Mouse (Mus musculus) CH12.LX (cell line): Measurements from ENCODE around the gene Gm10024. TPM values are rescaled to one million over a fixed set of nuclear protein-coding genes. Genes with fewer than 3 reads are reported as not detected.

Experiments used
- DNase-seq: peaks from one replicate; pipeline ENCODE4 v3.0.0-alpha.2; 2013; ENCODE audit errors: extremely low read depth
- H3K27ac ChIP-seq: 2 replicates; pipeline ENCODE4 v1.5.1; 2012; ENCODE audit warnings: low read depth, mild to moderate bottlenecking, control low read depth, moderate library complexity; ENCODE audit not compliant: insufficient read depth
- H3K27me3 ChIP-seq: replicated peaks from 2 replicates; pipeline ENCODE3; 2012; ENCODE audit warnings: inconsistent platforms
- H3K36me3 ChIP-seq, 2 experiments: replicated peaks in 1 of 2; 2 replicates each; pipeline versions ENCODE3 to v1.6.1; 2012; ENCODE audit warnings: inconsistent platforms in 1 of 2, low read length in 1 of 2, mild to moderate bottlenecking in 1 of 2, mixed read lengths in 1 of 2, moderate library complexity in 1 of 2; ENCODE audit not compliant: control insufficient read depth in 1 of 2, insufficient read depth in 1 of 2
- H3K4me1 ChIP-seq, 2 experiments: 2 replicates each; pipeline ENCODE4 v1.6.1; 2012; ENCODE audit warnings: inconsistent platforms in 1 of 2, moderate library complexity in 1 of 2; ENCODE audit not compliant: insufficient read depth in 2 of 2, control insufficient read depth in 1 of 2
- H3K4me2 ChIP-seq: 2 replicates; pipeline ENCODE4 v1.6.1; 2012; ENCODE audit warnings: low read depth, mild to moderate bottlenecking, control low read depth; ENCODE audit not compliant: poor library complexity, insufficient read depth, severe bottlenecking
- H3K4me3 ChIP-seq, 3 experiments: fragments of 150-350 bp in 1 of 3; sonication (generic) in 1 of 3; replicated peaks in 1 of 3; 2 replicates each; pipeline versions ENCODE3 to v1.5.1; 2011 to 2012; ENCODE audit warnings: low read depth in 2 of 3, low read length in 2 of 3, mild to moderate bottlenecking in 2 of 3, moderate library complexity in 2 of 3, control low read depth in 1 of 3, improper control_type of control experiment in 1 of 3, inconsistent platforms in 1 of 3, mixed read lengths in 1 of 3; ENCODE audit not compliant: poor library complexity in 1 of 3
- H3K79me2 ChIP-seq: replicated peaks from 2 replicates; pipeline ENCODE4 v1.6.1; 2012; ENCODE audit warnings: mild to moderate bottlenecking, moderate library complexity; ENCODE audit not compliant: control insufficient read depth, poor library complexity, insufficient read depth, severe bottlenecking; ENCODE audit errors: extremely low read depth
- H3K9ac ChIP-seq: 2 replicates; pipeline ENCODE4 v1.6.1; 2012; ENCODE audit warnings: low read depth, mild to moderate bottlenecking, control low read depth, moderate library complexity; ENCODE audit not compliant: insufficient read depth
- H3K9me3 ChIP-seq: replicated peaks from 2 replicates; pipeline ENCODE3; 2012; ENCODE audit warnings: low read length, inconsistent platforms, mixed read lengths
- BHLHE40 ChIP-seq: IDR thresholded peaks from 2 replicates; pipeline ENCODE4 v1.6.1; 2011; ENCODE audit warnings: mild to moderate bottlenecking, low read depth, low read length, improper control_type of control experiment
- CHD1 ChIP-seq: IDR thresholded peaks from 2 replicates; pipeline ENCODE4 v1.6.1; 2012; ENCODE audit warnings: low read depth, low read length, improper control_type of control experiment, inconsistent platforms
- CHD2 ChIP-seq: IDR thresholded peaks from 2 replicates; pipeline ENCODE4 v1.6.1; 2011; ENCODE audit warnings: low read length, improper control_type of control experiment
- CTCF ChIP-seq, 2 experiments: IDR thresholded peaks in 1 of 2; conservative IDR thresholded peaks in 1 of 2; 2 replicates each; pipeline ENCODE4 v1.5.1; 2011 to 2012; ENCODE audit warnings: low read depth in 2 of 2, low read length in 2 of 2, improper control_type of control experiment in 1 of 2, inconsistent platforms in 1 of 2, mild to moderate bottlenecking in 1 of 2, moderate library complexity in 1 of 2
- ELF1 ChIP-seq: IDR thresholded peaks from 2 replicates; pipeline ENCODE4 v1.6.1; 2014; ENCODE audit warnings: low read depth, mild to moderate bottlenecking, inconsistent platforms, low read length, improper control_type of control experiment
- EP300 ChIP-seq: IDR thresholded peaks from 2 replicates; pipeline ENCODE4 v1.6.1; 2011; ENCODE audit warnings: low read length, improper control_type of control experiment
- ETS1 ChIP-seq: conservative IDR thresholded peaks from 2 replicates; pipeline ENCODE4 v1.6.1; 2012; ENCODE audit warnings: low read depth, mild to moderate bottlenecking, inconsistent platforms, low read length, improper control_type of control experiment, moderate library complexity
- HCFC1 ChIP-seq: IDR thresholded peaks from 2 replicates; pipeline ENCODE4 v1.6.1; 2012; ENCODE audit warnings: low read depth, mild to moderate bottlenecking, inconsistent platforms, low read length, improper control_type of control experiment
- IRF4 ChIP-seq: IDR thresholded peaks from 2 replicates; pipeline ENCODE4 v1.6.1; 2014; ENCODE audit warnings: low read depth, mild to moderate bottlenecking, inconsistent platforms, low read length, improper control_type of control experiment
- JUN ChIP-seq: IDR thresholded peaks from 2 replicates; pipeline ENCODE4 v1.6.1; 2011; ENCODE audit warnings: low read depth, mild to moderate bottlenecking, low read length, improper control_type of control experiment, moderate library complexity; ENCODE audit not compliant: insufficient read depth
- JUND ChIP-seq: conservative IDR thresholded peaks from 2 replicates; pipeline ENCODE4 v1.6.1; 2011; ENCODE audit warnings: low read depth, low read length, improper control_type of control experiment
- KAT2A ChIP-seq: IDR thresholded peaks from 2 replicates; pipeline ENCODE4 v1.6.1; 2012; ENCODE audit warnings: low read length, improper control_type of control experiment, inconsistent platforms; ENCODE audit not compliant: insufficient replicate concordance
- MAX ChIP-seq: IDR thresholded peaks from 2 replicates; pipeline ENCODE4 v1.6.1; 2011; ENCODE audit warnings: low read length, improper control_type of control experiment
- MAZ ChIP-seq: IDR thresholded peaks from 2 replicates; pipeline ENCODE4 v1.6.1; 2012; ENCODE audit warnings: low read depth, mild to moderate bottlenecking, inconsistent platforms, low read length, improper control_type of control experiment, moderate library complexity
- MXI1 ChIP-seq: IDR thresholded peaks from 2 replicates; pipeline ENCODE4 v1.6.1; 2011; ENCODE audit warnings: mild to moderate bottlenecking, low read depth, low read length, improper control_type of control experiment
- MYC ChIP-seq: IDR thresholded peaks from 2 replicates; pipeline ENCODE4 v1.6.1; 2011; ENCODE audit warnings: low read depth, mild to moderate bottlenecking, improper control_type of control experiment, low read length
- NELFE ChIP-seq: IDR thresholded peaks from 2 replicates; pipeline ENCODE4 v1.6.1; 2011; ENCODE audit warnings: low read depth, low read length, improper control_type of control experiment
- NRF1 ChIP-seq: IDR thresholded peaks from 2 replicates; pipeline ENCODE4 v1.6.1; 2014; ENCODE audit warnings: low read depth, mild to moderate bottlenecking, inconsistent platforms, low read length, improper control_type of control experiment, moderate library complexity
- PAX5 ChIP-seq: IDR thresholded peaks from 2 replicates; pipeline ENCODE4 v1.6.1; 2012; ENCODE audit warnings: low read length, inconsistent platforms, mixed read lengths
- RAD21 ChIP-seq: IDR thresholded peaks from 2 replicates; pipeline ENCODE4 v1.6.1; 2011; ENCODE audit warnings: low read depth, mild to moderate bottlenecking, low read length, improper control_type of control experiment, moderate library complexity
- RCOR1 ChIP-seq: conservative IDR thresholded peaks from 2 replicates; pipeline ENCODE4 v1.6.1; 2012; ENCODE audit warnings: low read depth, mild to moderate bottlenecking, inconsistent platforms, low read length, improper control_type of control experiment
- SIN3A ChIP-seq: IDR thresholded peaks from 2 replicates; pipeline ENCODE4 v1.6.1; 2012; ENCODE audit warnings: low read length, improper control_type of control experiment, inconsistent platforms
- TCF12 ChIP-seq: IDR thresholded peaks from 2 replicates; pipeline ENCODE4 v1.6.1; 2014; ENCODE audit warnings: low read depth, mild to moderate bottlenecking, inconsistent platforms, low read length, improper control_type of control experiment
- USF2 ChIP-seq: conservative IDR thresholded peaks from 2 replicates; pipeline ENCODE4 v1.6.1; 2011; ENCODE audit warnings: low read depth, low read length, improper control_type of control experiment
- ZKSCAN1 ChIP-seq: IDR thresholded peaks from 2 replicates; pipeline ENCODE4 v1.6.1; 2012; ENCODE audit warnings: low read depth, inconsistent platforms, low read length, improper control_type of control experiment, borderline replicate concordance
- ZMIZ1 ChIP-seq: IDR thresholded peaks from 2 replicates; pipeline ENCODE4 v1.6.1; 2012; ENCODE audit warnings: low read depth, mild to moderate bottlenecking, inconsistent platforms, low read length, improper control_type of control experiment
- dilution Hi-C: fragments of 300-500 bp; cut with MboI; formaldehyde crosslinking; loops from 2 replicates; pipeline ENCODE4 v1.14.3; 2020; ENCODE audit warnings: low sequenced_read_pairs; ENCODE audit not compliant: extremely low pct_unique_long_range_greater_than_20kb, extremely low pct_ligation_motif_present
- in situ Hi-C: fragments of 300-500 bp; cut with MboI; formaldehyde crosslinking; loops from 3 replicates; pipeline ENCODE4 v1.14.3; 2019; ENCODE audit warnings: low sequenced_read_pairs, low pct_ligation_motif_present, low pct_unique_long_range_greater_than_20kb, mixed read lengths
- polyA plus RNA-seq: library from polyadenylated mRNA; unstranded; fragments of >175 nt; gene quantifications from 2 replicates; pipeline ENCODE4 v1.2.1, GENCODE M21; 2012; ENCODE audit warnings: low read depth; ENCODE audit not compliant: insufficient read length
- total RNA-seq, 2 experiments: library from RNA; depleted of rRNA; stranded (reverse); fragments of 300-350 nt in 1 of 2; fragments of >200 nt in 1 of 2; gene quantifications; 2 replicates each; pipeline ENCODE4 v1.2.3; 2012 to 2014

Gm10024 gene
- total and polyA plus RNA-seq, 3 experiments, result not detected

- H3K4me2 ChIP-seq, result no peak overlapping the region
- in situ Hi-C loops, result no loop called here
Measured at GRCm38 (mm10) chr10:77671519-77671918, 39.7 kb upstream of the Gm10024 start.

DNA sequence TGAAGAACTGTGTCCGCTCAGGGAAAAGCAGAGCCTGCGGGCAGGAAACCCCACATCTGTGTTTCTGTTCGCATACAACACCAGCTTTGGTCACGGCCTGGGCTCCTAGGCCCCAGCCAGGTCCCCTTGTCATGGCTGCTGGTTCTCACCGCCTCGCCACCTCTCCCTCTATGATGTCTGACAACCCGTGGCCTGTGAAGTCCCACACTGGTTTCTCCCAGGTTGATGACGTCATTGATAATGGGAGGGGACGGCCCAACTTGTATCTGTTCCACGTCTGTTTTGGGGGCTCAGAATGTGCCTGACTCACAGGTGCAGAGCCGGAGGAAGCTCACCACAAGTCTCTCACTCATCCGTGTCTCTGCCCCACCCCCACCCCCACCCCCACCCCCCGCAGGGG lies 37.5 kb upstream of the Gm10024 start:
- Histone ChIP-seq H3K9ac (no peak overlapping the region), H3K4me1 (peaks cover 35 to 80% of the 10 kb centered on the region in 2 experiments), H3K9me3 (peaks cover 3% of the 10 kb centered on the region), H3K4me2 (peak overlapping the region; percentile 54), H3K4me3 (peak overlapping the region in 1 of 3 experiments; percentile 12), H3K79me2 (no peaks in the 10 kb centered on the region), H3K27ac (peak overlapping the region; percentile 20; the same call in 1 of the 2 replicates), H3K27me3 (peaks cover 32% of the 10 kb centered on the region), H3K36me3 (no peaks in the 10 kb centered on the region)
- dilution Hi-C loops (no loop called here), in situ Hi-C loops (no loop called here)
- peak; percentile 56 for TF ChIP-seq JUN
- no peak for TF ChIP-seq SIN3A
- no peak for TF ChIP-seq NRF1
- TF ChIP-seq KAT2A, result no peak
- TF ChIP-seq PAX5, result no peak
- TF ChIP-seq CTCF (conservative IDR thresholded peaks at IDR 0.05 in 1 of 2, IDR thresholded peaks at IDR 0.05 in 1 of 2; ENCODE audit: low read depth in 2 of 2, low read length in 2 of 2), result no peak
- peak; percentile 70; the same call in 1 of the 2 replicates for TF ChIP-seq MAZ
- TF ChIP-seq IRF4, result peak; percentile 85
- TF ChIP-seq RCOR1, result no peak
- no peak for TF ChIP-seq HCFC1
- no peak for TF ChIP-seq CHD1
- TF ChIP-seq TCF12, result peak; percentile 83
- TF ChIP-seq ETS1, result peak; percentile 85
- no peak for TF ChIP-seq ZMIZ1
- TF ChIP-seq MAX, result peak; percentile 51; the same call in 1 of the 2 replicates
- peak; percentile 55; the same call in 1 of the 2 replicates for TF ChIP-seq CHD2
- TF ChIP-seq ELF1, result no peak
- no peak for TF ChIP-seq ZKSCAN1
- peak; percentile 74 for TF ChIP-seq JUND
- 0 out of 2 replicates have a peak, but pooled peaks have one; percentile 47 for TF ChIP-seq EP300
- peak; percentile 39; the same call in 1 of the 2 replicates for TF ChIP-seq MYC
- peak; percentile 67 for TF ChIP-seq BHLHE40
- peak; percentile 85 for DNase-seq

More at GRCm38 (mm10) chr10:77671519-77671918, 39.7 kb upstream of the Gm10024 start:
- no peaks in the 10 kb centered on the region for H3K79me2 ChIP-seq
- H3K9me3 ChIP-seq, result peaks cover 3% of the 10 kb centered on the region
- DNase-seq, result no peak
- peaks cover 13% of the 10 kb centered on the region for H3K27me3 ChIP-seq
- H3K27ac ChIP-seq, result no peak overlapping the region
- H3K9ac ChIP-seq, result no peak overlapping the region
- peaks cover 33 to 83% of the 10 kb centered on the region in 2 experiments for H3K4me1 ChIP-seq
- dilution Hi-C loops, result no loop called here
- H3K36me3 ChIP-seq, result no peaks in the 10 kb centered on the region
- H3K4me3 ChIP-seq, result no peak overlapping the region
- TF ChIP-seq MXI1, result no peak
- TF ChIP-seq HCFC1, result no peak
- TF ChIP-seq ELF1, result no peak
- no peak for TF ChIP-seq TCF12
- no peak for TF ChIP-seq NELFE
- TF ChIP-seq RAD21, result no peak
- no peak for TF ChIP-seq MAX
- TF ChIP-seq EP300, result no peak
- TF ChIP-seq CHD2, result no peak
- TF ChIP-seq USF2, result no peak
- TF ChIP-seq JUN, result no peak
- TF ChIP-seq PAX5, result no peak
- no peak for TF ChIP-seq JUND
- TF ChIP-seq SIN3A, result no peak
